Mouse (Mus musculus) C2C12 (cell line): ENCODE results near the gene Mrgpre.

Source experiments
- CEBPB ChIP-seq: IDR thresholded peaks from one replicate; pipeline ENCODE4 v1.6.1; 2011; ENCODE audit warnings: low read depth, mild to moderate bottlenecking, control low read depth, moderate library complexity
- CTCF ChIP-seq: IDR thresholded peaks from one replicate; pipeline ENCODE4 v1.5.1; 2011; ENCODE audit not compliant: control insufficient read depth, insufficient read depth, insufficient read length
- MAX ChIP-seq: IDR thresholded peaks from one replicate; pipeline ENCODE4 v1.6.1; 2011; ENCODE audit warnings: mild to moderate bottlenecking, control low read depth
- MYOD1 ChIP-seq: IDR thresholded peaks from one replicate; pipeline ENCODE4 v1.6.1; 2011; ENCODE audit warnings: low read depth; ENCODE audit not compliant: control insufficient read depth, insufficient read length
- USF1 ChIP-seq: IDR thresholded peaks from one replicate; pipeline ENCODE4 v1.6.1; 2011; ENCODE audit warnings: low read depth, mild to moderate bottlenecking, control low read depth, moderate library complexity

DNA sequence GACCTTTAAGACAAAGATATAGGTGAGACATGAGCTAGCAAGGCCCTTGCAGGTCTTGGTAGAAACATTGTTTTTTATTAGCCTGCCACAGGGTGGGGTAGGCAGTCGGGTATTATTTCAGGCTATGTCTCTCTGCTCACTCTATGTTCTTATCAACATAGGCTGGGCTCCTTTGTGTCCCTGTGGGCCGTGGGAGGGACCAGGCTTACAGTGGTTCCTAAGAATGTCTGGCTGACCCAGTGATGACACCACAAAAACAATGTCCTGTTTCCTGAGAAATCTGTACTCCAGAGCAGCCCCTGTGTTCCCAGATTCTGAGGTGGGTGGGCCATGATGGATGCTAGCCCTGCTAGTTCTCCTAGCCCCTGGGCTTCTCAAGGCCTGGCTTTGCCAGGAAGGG lies 6.9 kb downstream of the Mrgpre start:
- TF ChIP-seq CTCF: no peak
- no peak for TF ChIP-seq CEBPB
- TF ChIP-seq MYOD1: no peak
- TF ChIP-seq USF1: no peak
- TF ChIP-seq MAX: no peak
